Mouse (Mus musculus): ENCODE results near the gene Zdhhc14.

Gene Zdhhc14

DNA sequence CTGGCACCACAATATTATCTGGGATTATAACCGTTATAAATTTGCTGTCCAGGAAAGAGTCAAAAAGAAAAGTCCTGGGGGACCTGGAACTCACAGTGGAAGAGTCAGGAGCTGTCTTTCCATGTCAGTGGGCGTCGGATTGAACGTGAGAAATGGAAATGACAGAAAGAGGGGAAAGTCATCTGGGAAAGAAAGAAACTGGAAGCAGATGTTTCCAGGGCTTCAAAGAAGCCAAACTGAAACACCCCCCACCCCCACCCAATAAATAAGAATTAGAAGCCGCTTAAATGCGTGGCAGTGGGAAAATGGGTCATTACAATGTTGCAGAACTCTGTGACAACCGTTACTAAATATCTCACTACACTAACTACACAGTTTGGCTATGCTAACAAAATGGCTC lies 176.6 kb downstream of the Zdhhc14 start:
- DNase-seq (ENCODE audit: low spot score), result no peak

DNA sequence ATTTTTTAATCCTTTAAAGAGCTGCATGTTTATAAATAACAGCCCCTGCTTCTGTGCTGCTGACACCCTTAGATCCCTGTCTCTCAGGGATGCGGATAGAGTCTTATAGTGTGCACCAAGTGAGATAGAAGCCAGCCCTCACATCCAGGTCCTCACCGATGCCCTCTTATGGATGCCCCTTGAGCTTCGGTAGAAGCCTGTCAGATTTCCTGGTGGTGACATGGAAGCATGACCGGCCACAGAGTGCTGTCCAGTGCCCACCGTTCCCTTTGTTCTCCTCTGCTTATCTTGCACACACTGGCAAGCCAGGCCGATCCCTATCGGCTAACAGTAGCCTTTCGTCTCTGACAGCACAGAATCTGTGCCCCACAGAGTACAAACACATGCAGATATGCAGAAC lies 183.6 kb downstream of the Zdhhc14 start:
- no peak for DNase-seq (ENCODE audit: low spot score)

DNA sequence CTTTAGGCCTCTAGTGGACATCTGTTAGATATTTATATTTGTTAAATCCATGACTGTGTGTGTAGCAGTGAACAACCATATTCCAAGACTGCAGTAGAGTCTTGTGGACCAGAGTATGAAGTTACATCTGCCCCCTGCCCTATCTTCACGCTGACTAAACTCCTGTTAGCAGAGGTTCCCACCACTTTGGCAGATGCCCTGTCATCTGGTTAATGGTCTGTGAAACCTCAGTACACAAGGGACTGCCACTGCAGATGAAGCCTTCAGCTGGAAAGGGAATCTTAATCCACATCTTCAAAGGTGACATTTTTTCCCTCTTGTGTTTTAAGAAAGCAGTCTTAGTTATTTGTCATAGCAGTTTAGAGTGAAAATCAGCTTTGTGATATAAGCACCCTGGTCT lies 187.0 kb downstream of the Zdhhc14 start:
- no peak for DNase-seq (ENCODE audit: low spot score)

DNA sequence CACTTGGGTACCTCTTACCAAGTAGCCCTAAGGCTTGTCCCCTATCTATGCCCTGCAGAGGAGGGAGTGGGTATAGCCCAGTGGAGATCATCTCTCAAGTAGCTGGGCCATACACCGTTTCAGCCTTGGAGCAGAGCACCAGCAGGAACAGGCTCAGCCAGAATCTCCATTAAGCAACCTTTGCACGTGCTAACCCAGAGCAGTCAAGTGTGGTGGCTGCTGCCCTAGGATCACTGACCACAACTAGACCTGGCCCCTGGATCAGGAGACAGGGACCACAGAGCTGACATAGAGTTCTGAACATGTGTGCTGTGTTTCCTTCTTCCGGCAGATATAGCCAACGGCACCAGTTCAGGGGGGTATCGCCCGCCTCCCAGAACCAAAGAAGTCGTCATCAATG lies 193.0 kb downstream of the Zdhhc14 start:
- no peak for DNase-seq (ENCODE audit: low spot score)

DNA sequence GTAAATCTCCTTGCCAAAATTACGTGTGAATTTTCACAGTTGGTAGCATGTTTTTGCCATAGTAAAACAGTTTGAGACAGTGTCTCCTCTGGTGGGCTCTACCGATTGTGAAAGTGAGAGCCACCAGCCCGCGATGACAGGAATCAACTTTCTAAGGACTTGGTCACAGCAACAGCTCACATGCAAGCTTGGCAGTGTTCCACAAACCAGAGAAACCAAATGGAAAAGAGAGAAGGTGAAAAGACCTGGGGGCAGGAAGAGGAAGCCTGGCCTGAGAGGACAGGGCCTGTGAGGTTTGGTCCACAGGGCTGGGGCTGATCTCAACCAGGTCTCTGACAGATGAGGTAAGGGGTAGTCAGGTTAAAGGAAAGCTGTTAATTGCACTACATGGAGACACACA lies 195.5 kb downstream of the Zdhhc14 start:
- no peak for DNase-seq (ENCODE audit: low spot score)

DNA sequence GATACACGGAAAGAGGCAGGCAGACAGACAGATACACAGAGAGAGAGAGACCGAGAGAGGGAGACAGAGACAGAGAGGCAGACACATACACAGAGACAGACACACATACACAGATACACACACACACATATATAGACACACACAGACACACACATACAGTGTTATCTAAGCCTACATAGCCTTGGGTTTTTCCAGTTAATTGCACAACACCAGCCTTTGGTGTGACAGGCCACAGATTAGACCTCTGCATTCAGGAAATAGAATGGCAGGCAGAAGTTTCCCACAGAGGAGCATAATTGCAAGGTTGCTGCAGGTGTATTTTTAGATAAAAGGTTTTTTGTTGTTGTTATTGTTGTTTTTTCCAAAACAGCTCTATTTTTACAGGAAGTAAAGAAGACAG lies 195.9 kb downstream of the Zdhhc14 start:
- DNase-seq (ENCODE audit: low spot score), result no peak

DNA sequence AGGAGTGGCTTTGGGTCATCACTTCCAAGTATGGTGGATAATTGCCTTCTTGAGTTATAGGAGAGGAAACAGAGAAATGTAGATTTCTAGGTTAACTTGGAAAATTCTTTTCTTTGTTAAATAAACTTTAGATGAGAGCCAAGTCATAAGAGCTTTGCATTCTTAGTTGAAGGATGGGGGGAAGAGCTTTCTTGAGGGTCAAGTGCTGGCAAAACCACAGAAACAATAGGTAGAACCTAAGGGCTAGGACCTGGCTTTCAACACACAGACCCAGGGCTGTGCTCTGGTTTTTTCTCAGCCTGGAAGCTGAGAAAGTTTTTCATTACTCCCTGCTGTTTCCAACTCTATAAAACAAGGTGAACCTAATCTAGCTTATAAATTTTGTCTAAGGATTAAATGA lies 196.3 kb downstream of the Zdhhc14 start:
- DNase-seq (ENCODE audit: low spot score), result no peak

DNA sequence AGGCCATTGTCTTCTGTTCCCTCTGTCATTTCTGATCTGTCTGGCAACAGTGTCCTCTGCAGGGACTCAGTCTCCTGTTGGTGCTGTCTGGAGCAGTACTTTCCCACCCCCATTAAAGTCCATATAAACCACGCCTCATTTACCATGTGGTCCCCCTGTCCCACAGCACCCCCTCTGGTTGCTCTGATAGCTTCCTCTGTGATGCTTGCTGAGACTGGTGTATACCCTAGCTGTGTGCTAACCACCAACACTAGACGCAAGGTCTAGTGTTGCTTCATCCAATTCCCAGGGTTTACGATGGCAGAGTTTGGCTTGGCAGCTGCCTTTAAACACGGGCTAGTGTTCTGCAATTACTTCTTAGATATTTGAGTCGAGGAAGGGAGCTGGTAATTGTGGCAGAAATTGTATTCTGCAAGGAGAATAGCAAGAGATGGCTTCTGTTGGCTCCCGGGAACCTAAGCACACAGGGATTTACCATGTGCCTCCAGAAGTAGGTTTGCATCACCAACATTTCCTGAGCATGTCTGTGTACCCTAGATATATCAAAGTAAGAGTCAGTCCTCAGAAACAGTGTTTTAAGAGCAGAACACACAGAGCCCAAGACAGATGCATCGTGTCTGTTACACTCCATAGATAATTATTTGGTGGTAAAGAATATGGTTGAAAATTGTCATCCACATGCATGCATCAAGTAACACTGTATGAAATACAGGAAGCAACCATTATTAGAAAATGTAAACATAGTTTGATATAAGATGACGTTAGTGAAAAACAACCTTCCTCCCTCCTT lies 198.6 kb downstream of the Zdhhc14 start:
- no peak for DNase-seq (ENCODE audit: low spot score)

DNA sequence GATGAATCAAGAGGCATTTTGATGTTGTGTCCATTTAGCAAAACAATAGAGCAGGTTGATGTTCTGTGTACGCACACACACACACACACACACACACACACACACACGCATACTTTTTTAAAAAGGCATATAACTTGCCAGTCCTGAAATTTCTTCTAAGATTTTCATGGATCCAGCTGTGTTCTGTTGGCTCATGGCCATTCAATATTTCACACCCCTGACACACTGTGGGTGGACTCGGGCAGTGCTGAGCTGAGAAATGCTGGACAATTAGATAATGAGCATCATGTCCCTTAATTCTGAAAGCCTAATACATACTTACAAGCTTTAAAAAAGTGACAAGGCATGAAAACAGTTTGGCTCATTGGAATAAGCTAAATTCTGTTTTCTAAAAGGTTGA lies 200.3 kb downstream of the Zdhhc14 start:
- no peak for DNase-seq (ENCODE audit: low spot score)

DNA sequence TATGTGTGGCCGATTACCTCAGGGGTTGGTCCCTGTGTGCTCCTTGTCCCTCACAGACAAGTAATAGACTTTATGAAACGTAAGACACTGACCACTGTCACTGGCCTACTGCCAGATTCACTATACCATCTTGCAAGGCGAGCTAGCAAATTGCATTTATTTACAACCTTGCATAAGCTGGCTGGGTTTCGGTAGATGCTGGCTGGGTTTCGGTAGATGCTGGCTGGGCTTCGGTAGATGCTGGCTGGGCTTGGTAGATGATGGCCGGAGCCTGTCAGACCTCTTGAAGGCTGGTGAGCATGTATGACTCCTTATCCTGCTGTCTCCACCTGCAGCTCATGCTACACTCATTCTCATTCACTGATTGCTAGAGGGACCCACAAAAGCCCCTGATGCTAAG lies 200.9 kb downstream of the Zdhhc14 start:
- no peak for DNase-seq (ENCODE audit: low spot score)

DNA sequence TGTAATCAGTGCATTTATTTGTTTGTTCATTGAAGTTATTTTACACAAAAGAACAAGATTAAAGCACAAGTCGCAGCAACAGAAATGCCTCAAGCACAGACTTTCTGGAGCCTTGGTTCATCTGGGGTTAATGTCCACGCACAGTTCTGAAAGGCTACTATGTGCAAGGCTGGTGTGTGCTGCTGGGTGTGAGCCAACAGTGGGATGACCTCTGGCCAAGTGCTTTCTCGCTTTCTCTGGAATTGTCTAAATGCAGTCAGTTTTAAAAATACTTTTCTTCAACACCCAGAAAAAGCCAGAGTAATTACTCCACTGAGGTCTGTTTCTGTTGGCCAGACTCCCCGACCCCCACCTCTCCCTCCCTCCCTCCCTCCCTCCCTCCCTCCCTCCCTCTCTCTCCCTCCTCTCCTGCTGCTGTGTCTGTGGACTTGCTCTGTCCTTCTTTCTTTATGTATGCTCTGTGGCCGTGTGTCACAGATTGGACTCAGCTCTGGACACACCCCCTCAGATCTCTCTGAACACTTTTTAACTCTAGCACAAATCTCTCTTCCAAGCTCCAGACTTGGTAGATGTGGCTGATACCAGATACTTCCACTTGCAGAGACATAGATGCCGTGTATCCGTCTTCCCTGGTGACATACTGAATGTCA lies 206.2 kb downstream of the Zdhhc14 start:
- no peak for DNase-seq (ENCODE audit: low spot score)

DNA sequence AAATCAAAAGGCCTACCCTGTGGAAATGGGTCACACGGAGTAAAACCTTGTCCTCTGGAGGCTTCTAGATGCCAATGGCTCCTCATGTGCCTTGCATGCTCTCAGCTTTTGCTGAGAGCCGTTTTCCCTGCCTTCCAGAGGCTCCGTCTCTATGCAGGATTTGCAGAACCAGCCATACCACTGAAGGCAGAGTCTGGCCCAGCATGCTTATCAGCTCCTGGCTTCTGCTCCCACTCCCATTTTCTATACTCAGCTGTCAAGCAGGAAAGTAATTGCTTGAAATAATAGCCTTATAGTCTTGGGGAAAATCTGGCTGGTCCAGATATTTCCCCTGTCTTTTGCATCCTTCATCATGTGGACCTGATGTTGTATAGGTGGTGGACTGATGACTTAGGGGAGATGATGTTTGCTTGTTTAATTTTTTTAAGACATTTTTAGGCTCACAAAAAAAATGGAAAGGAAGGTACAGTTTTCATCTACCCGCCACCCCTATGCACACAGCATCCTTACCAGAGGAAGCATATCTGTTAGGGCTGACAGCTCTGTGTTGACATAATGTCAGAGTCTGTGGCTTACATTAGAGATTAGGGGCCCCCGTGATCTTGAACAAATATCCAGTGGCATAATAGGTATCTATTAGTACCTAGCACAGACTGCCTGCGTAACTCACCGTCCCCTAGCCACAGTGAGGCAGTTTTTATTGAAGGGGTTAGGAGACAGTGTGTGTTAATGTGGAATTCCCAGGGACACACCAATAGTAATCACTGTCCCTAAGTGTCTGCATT lies 218.2 kb downstream of the Zdhhc14 start:
- DNase-seq (ENCODE audit: low spot score), result no peak

DNA sequence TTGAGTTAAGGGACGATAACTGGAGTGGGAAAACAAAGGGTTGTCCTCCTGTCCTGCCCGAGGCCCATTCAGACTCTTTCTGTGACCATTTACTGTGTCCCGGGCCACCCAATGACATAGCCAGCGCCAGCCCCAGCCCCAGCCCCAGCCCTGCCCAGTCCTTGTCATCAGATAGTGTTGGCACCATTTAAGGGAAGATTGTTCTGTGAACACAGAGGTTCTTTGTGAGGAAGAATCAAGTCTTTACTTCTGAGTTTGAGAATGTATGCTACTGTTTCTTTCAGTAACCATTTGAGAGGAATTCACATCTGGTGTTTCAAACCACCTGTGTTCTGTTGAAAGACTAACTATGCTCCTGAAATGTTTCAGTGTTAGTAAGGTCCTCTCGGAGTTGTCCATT lies 219.5 kb downstream of the Zdhhc14 start:
- DNase-seq (ENCODE audit: low spot score), result no peak

DNA sequence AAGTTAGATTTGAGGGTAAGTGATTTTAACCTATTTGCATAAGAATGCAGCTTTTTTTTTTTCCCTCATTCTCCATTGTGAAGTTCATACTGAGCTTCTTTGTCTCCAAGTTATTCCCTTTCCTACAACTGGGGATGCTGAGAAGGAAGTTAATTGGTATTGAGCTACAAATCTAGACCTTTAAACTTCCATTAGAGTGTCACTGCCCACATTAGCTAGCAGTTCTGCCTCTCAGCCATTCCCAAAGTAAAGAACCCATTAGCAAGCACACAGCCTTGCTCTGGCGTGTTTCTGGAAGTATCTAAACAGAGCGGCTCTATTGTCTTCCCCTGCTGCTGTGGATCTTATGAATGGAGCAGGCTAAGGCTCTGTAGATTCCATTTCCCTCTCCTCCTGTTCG lies 220.8 kb downstream of the Zdhhc14 start:
- DNase-seq (ENCODE audit: low spot score), result no peak

DNA sequence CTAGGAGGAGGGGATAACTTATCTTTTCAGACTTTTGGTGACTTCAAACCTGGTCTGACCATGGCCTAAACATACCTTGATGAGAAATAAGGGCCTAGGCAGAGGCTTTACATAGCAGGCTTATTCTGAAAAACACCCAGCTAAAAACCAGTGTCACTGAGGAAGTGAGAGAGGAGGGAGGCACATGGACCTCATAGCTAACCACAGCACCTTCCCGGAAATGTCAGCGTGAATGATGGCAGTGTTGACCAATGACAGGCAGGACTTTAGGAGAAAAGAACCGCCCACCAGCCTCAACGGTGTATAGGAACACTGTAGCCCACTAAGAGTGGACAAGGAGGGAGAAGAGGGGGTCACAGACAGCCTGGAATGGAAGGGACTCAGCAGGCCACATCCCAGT lies 224.6 kb downstream of the Zdhhc14 start:
- DNase-seq (ENCODE audit: low spot score), result no peak

DNA sequence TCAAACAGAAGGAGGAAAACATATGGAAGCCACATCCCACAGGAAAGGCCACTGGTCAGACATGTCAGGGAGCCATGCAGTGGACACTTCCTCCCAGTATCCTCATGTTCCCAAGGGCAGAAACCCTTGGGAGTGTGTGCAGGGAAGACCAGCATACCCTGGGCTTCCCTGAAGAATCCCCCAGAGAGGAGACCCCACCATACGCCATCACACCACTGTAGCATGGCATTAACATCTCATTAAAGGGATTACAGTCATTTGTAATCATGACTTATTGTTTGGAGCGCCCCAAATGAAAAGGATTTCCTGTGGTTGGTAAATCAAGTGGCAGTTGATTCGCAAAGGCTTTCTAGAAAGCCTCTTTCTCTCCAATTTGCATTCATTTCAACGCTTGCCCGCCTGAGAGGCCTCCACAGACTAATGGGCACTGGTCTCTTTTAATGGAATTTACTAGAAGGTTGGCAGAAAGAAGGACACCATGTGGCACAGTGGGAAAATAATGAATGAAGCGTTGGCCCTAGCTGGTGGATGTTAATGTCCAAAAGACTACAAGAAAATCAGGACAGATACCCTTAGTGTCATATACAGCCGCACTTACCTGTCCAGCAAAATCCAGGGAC lies 226.5 kb downstream of the Zdhhc14 start:
- no peak for DNase-seq (ENCODE audit: low spot score)

DNA sequence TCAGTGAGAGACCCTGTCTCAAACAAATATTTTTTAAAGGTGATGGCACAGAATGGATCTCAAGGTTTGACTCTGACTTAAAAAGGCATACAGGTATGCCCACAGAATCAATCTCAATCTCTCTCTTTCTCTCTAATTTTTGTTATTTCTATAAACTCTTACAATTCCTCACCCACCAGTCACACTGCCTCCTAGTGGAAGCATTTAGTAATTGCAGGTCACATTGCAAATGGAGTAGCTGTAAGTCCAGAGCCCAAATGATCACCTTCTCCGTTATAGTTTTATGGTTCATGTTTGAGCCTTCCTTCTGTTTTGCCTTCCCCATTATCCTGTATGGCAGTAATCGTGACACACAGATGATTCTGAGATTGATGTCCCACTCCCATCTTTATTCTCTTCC lies 230.4 kb downstream of the Zdhhc14 start:
- no peak for DNase-seq (ENCODE audit: low spot score)

DNA sequence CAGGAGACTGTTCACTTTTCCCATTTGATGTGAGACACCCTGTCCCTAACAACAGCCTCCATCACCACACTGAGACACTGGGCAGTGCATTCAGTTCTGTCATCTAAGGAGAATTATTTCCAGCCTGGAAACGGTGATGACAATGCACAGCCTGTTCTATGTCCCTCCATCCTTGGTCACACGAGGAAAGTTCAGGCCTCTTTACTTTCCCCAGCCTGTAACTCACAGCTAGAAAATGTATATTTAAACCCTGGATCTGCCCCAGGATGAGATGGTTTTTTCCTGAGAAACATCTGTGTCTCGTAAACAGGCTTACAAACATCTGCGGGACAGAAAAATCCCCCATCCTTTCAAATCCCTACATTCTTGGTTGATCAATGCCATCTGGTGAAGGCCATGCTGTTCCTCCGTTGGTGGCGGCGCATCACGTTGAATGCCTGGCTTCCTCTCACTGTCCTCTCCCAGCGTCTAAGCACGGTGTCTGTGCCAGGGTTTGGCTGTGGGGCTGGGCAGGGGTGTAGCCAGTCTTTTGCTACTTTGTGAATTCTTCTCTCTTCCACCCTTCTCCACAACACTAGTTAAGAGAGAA lies 231.3 kb downstream of the Zdhhc14 start:
- DNase-seq (ENCODE audit: low spot score), result no peak

DNA sequence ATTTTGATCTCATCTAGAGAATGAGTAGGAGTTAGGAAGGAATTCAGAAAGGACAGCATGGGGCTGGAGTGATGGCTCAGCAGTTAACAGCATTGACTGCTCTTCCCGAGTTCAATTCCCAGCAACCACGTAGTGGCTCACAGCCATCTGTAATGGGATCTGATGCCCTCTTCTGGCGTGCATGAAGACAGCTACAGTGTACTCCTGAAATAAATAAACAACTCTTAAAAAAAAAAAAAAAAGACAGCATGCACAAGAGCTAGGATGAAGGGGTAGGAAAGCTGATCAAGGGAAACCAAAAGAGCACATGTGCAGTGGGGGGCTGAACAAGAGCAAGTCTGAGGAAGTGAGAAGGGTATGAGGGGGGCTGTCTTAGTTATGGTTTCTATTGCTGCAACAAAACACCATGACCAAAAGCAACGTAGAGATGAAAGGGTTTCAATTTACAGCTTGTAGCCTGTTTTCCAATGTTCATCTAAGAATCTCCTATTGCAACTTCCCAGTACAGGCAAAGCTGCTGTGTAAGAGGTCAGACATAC lies 237.3 kb downstream of the Zdhhc14 start:
- no peak for DNase-seq (ENCODE audit: low spot score)

DNA sequence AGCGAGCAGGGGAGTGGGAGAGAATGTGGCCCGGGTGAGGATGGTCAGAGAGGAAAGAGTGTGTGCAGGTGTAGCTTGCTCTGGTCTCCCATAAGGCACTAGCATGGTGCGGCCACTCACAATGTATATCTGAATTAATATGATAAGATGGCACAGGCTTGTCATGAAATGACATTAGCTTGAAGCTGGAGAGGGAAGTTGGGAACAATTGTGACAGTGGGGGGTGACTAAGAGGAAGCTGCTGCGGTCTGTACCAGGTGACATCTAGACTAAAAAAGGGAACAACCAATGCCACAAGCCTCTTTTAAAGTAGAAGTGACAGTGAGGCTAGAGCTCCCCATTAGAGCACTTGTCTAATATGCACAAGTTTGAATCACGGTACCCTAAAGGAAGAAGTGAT lies 238.2 kb downstream of the Zdhhc14 start:
- no peak for DNase-seq (ENCODE audit: low spot score)

DNA sequence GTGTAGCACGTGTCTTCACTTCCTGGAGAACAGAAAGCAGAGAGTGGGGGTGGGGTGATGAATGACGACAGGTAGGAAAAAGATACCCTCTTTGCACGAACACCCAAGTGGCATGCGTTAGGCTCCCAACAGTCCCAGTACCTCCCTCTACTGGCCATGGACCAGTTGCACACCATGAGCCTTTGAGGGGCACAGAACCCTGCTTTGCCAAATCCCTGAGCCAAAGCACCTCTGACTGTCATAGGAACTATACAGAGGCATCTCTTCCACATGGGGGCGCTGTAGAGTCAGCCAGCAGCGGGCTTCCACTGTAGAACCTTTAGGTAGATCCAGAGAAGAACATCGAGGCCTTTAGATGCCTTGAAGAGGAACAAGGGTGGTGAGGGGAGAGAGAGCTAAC lies 241.0 kb downstream of the Zdhhc14 start:
- DNase-seq (ENCODE audit: low spot score), result no peak

DNA sequence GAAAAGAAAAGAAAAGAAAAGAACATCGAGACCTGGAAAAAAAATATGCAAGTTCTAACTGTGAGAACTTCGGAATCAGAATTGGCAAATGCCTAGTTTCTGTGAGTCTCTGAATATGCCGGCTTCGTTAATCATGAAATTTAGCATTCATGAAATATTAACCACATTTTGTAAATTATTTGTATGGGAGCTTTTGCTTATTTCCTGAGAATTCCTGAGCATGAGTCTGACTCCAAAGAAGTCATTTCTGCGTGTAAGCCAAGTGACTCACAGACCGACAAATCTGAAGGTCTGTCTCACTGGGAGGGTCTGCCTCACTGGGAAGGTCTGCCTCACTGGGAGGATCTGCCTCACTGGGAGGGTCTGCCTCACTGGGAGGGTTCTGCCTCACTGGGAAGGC lies 248.7 kb downstream of the Zdhhc14 start:
- DNase-seq (ENCODE audit: low spot score), result no peak
